Mouse (Mus musculus) left cerebral cortex, postnatal 4 days (tissue): ENCODE measurements around the gene Prkcsh. TPM values are rescaled to one million over a fixed set of nuclear protein-coding genes. Genes with fewer than 3 reads are reported as not detected.

Experiments
- DNase-seq: peaks from one replicate; pipeline ENCODE4 v3.0.0-alpha.2; 2022
- intact Hi-C: fragments of 180-260 bp; cut with DNase I; formaldehyde crosslinking; loops from one replicate; pipeline ENCODE4 v1.15.1; 2025
- total RNA-seq, 2 experiments: library from RNA; stranded (reverse); gene quantifications; 2 replicates each; pipeline ENCODE4 v1.2.3; 2021

Gene Prkcsh
- total RNA-seq, 2 experiments from 2014 or later, result 89.6 to 95.2 TPM

DNA sequence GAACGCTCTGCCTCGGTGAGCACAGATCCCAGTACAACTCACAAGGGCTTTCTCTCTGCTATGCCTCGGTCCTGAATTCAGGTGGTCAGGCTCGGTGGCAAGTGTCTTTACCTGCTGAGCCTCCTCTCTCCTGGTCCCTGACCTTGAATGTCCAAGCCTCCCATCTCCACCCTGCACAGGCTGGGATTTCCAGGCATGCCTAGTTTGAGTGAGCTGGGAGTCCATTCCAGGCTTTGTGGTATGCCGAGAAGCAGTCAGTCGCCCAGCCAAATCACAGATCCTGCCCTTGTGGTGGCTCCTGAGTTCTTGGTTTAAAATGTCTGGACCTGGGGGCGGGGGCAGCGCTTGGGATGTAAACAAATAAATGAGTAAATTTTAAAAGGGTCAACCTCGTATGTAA is 44.7 kb downstream of the Prkcsh start:
- intact Hi-C loops, result no loop called here
- DNase-seq, result no peak

DNA sequence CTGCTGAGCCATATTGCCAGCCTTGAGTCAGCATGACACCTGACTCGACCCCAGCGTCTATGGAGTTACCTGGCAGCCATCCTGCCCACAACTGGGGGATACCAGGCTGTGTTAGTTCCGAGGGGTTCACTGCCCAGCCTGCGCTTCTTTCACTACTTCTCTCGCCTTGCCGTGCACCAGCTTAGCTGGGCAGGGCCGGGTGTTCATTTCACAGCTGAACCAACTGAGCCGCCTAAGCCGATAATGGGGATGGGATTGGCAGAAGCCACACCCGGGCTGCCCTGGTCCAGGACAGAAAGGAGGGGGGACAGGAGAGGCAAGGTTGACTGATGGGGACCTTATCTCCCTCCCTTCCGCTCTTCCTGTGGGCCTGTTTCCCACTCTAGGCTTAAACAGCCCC is 46.7 kb downstream of the Prkcsh start:
- peak; percentile 63 for DNase-seq
- intact Hi-C loops, result no loop called here

DNA sequence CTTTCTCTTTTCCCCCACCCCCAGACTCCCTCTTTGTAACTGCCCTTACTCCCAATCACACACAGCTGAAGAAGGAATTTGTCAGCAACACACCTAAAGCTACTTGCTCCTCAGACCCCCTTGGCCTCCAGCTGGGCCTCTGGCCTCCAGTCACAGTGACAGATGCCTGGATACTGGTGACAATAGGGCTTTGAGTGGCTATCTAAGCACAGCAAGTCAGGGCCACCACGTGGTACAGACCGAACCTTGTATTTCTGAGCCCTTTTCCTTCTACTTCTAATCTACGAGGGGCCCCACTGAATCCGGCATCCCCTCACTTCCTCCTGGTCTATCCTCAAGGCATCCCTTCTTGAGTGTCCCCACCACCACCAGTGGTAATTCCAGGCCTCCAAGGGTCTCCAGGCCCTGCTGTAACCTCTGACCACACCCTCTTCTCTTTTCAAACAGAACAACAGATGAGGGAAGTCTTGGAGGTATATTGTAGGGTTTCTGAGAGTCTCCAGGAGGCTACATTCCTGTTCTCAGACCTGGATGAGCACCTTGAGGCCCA is 47.2 kb downstream of the Prkcsh start:
- peak; percentile 81 for DNase-seq
- intact Hi-C loops, result no loop called here

DNA sequence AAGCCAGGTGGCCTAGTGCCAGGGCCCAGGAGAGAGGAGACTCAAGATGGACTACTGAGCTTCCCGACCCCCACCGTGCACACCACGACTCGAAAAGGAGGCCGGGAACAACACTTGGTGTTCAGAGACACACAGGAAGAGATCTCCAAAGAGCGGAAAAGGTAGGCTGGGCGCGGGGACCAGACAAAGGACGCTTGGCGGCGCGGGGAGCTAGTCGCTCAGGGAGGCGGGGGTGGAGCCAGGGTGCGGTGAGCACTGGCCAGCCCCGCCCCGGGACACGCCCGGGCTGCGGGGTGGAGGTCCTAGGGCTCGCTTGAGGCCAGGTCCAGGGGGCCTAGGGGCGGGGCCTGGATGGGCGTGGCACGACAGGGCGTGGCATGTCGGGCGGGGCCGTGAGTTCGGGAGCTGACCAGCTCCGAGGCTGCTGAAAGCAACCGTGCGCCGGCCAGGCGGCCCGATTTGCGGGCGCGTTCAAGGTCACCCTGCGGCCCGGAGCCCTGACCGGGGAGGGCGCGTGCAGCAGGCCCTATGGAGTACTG is 47.8 kb downstream of the Prkcsh start:
- intact Hi-C loops, result no loop called here

DNA sequence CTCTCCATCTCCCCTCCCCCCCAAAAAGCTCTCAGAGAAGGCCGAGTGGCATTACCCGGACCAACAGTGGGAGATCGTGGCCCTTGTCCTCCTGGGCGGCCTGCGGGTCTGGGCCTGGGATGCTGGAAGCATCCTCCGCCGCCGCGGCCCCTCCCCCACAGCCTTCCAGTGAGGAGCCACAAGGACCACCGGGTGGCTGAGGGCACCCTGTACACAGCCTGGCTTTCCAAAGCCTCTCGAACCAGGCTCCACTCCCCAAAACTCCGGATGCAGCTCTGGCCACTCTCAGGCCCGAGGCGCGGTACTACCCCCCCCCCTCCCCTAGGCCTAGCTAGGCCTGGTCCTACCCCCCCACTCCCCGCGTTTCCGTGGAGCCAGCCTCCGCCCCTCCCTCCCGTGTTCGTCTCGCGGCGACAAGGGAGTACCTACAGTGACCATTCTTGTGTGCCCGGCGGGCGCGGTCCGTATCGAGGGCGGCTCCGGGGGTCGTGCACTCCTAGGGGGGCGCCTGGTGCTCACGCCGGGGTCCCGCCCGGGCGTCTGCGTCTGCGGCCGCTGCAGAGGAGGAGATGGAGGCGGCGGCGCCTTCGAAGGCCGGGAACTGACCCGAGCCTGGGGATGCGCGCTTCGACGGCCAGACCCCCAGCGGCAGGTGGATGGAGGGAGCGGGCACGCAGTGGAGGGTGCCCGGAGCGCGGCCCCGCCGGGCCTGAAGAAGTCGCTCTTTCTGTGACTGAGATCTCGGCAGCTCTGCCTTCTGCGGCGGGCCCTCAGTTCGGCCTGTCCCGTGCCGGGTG is 48.8 kb downstream of the Prkcsh start:
- DNase-seq, result peak; percentile 56
- intact Hi-C loops, result no loop called here

More for the DNA sequence above, 47.8 kb downstream of the Prkcsh start:
- DNase-seq, result peak; percentile 87

DNA sequence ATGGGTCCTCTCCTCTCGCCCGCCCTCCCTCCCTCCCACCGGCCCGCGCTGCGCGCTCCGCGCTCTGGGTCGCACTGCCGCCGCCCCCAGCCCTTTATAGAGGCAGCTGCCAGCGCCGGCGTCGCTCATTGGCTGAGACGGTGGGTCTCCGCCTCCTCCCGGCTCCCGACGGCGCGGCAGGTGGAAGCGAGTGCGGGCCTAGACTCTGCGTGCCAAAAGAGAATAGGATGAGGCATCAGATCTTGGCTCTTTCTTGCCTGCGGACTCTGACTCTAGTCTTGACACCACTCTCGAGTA is 49.3 kb downstream of the Prkcsh start, which contains the start of gene Elavl3:
Elavl3 (minus strand) TSS at position 66 of the 297 bp plus-strand sequence.
- DNase-seq, result peak; percentile 95
- intact Hi-C loops, result no loop called here

DNA sequence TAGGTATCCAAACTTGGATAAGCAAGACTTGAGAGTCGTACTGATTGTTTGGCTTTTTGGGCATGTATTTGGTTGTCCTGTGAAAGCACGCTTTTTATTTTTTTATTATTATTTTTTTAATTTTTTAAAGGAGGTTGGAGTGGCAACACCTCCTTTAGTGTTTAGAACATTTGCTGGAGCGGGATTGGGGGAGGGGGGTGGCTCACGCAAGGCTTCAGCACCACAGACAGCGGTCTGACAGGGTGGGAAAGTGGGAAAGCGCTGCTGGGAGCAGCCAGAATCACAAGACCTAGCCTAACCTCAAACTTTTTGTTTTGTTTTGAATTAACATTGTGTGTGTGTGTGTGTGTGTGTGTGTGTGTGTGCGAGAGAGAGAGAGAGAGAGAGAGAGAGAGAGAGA is 51.1 kb downstream of the Prkcsh start:
- intact Hi-C loops, result no loop called here
- no peak for DNase-seq

DNA sequence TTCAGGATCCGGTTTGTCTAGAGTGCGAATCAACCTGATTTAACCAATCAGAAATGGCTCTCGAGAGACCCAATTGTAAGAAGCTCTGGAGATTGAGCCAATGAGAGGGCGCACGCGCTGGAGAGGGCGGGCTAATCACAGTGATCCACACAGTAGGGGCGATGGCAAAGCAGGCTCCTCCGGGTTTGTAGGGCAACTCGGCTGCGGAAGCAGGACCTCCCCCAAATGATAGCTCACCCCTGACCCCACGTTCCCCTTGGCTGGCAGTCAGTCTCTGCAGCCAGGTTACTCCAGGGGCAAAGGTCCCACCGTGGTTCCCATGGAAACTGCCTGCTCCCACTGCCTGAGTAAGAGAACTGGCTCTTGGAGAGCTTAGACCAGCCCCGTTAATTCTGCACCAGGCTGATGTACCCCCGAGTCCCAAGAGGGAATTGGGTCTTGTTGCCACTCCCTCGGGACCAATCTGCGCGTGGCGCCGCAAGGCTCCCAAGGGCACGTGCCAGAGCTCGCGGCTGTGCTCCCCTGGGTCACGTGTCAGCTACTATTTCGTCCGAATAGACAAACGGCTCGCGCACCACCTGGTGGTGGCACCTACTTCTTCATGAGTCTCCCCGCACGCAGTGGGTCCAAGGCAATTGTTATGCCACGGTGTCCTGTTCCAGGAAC is 51.9 kb downstream of the Prkcsh start:
- intact Hi-C loops, result no loop called here
- DNase-seq, result peak; percentile 87

DNA sequence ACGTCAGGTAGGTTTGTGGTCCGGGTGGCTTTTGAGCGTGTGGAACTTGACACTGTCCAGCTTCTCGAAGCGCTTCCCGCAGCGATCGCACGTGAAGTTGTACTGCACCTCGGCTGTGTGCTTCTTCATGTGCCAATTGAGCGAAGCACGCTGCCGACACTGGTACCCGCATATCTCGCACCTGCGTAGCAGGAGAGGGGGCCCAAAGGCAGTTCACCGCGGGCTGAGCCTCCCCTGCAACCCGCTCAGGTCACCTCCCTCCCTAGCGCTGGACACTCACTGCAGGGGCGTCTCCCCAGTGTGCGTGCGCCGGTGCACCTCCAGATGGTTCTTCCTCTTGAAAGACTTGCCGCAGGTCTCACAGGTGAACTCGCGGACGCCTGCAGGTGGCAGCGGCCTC is 53.1 kb downstream of the Prkcsh start:
- intact Hi-C loops, result no loop called here
- DNase-seq, result no peak

DNA sequence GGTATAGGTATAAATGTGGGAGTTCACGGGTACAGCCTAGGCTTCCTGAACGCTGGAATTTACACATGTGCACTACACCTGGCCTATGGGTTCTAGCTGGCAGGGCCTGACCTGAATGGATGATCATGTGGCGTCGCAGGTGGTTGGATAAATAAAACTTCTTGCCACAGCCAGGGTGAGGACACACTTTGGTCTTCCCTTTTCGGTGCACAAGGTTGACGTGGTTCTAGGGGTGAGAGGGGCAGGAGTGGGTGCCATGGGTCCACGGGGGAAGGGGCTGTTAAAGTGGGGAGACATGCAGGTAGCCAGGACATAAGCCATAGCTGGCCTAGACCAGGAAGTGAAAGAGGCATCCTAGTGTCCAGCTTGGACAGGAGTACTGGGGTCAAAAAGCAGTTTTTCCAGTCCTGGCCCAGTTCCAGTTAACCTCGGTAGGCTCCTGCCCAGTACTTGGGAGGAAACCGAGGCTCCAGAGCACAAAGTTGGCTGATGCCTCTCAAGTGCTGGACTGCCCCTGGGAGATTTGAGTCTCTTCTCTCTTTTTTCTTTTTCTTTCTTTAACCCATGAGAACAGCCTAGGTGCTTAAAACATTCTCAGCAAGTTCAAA is 53.8 kb downstream of the Prkcsh start:
- intact Hi-C loops, result no loop called here
- DNase-seq, result no peak

DNA sequence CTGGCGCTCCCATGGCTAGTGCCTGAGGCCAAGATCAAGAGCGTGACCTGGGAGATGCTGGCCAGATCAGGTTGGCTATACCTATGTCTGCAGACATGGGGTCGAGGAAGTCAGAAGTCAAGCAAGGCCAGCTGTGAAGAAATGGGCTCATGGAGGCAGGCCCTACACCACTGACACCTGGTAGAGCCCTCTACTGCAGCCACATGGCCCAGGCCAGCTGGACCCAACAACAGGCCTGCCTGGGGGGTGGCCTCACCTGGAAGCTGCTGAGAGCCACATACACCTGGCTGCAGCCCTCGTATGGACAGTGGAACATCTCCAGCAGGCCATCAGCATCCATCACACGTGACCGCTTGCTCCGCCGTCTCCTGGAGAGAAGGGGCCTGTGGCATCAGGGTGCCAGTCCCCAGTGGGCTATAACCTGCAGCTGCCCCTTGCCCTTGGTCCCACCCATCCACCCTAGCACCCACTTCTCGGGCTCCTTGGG is 54.5 kb downstream of the Prkcsh start:
- no peak for DNase-seq
- intact Hi-C loops, result no loop called here

DNA sequence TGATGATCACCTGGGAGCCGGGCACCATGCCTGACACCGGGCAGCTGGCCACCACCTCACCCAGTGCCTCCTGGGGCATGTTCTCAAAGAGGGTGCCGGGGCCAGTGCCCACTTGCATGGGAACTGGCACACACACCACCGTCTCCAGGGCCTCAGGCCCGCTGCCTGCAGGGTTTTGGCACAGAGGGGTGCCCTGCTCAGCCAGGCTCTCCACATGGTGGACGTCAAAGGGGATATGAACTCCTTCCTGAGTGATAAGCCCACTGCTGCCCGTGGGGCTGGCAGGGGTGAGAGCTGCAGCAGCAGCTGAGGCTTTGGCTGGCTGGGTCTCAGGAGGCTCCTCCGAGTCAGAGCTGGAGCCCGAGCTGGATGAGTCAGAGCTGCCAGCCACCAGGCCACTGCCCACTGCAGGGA is 55.4 kb downstream of the Prkcsh start:
- peak; percentile 75 for DNase-seq
- intact Hi-C loops, result no loop called here

DNA sequence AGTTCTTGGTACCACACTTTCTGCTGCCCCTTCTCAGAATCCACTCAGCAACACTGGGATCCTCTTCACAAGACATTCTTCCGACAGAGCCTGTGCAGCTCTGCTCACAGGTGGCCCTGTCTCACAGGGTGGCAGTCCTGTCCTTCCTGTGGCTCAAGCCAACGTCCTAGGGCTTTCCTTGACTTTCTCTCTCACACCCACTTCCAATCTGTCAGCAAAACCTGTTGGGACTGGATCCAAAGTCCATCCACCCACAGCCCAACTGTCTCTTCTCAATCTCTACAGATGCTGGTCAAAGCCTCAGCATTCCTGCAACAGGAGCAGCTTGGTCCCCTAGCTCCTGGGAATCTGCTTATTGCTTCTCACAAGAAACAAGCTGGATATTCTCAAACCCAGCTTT is 58.7 kb downstream of the Prkcsh start:
- intact Hi-C loops, result no loop called here
- DNase-seq, result no peak

Other genes with a start within 250 kb of the Prkcsh start
- gene Spc24, start 242.5 kb upstream of the Prkcsh start, total RNA-seq, result 1 to 10 TPM; 4.9 to 5.9 TPM
- gene Kank2, start 204.1 kb upstream of the Prkcsh start, total RNA-seq, result 1 to 10 TPM; 8.7 to 9.7 TPM
- gene Angptl8, start 167.3 kb upstream of the Prkcsh start, total RNA-seq, result not detected
- 10 to 100 TPM; 28.9 to 29.2 TPM for gene Dock6, start 150.2 kb upstream of the Prkcsh start, total RNA-seq
- 10 to 100 TPM; 31.1 to 41.1 TPM for gene Rab3d, start 84.6 kb upstream of the Prkcsh start, total RNA-seq
- gene Ccdc159, start 75.3 kb upstream of the Prkcsh start, total RNA-seq, result 10 to 100 TPM; 18.5 to 20.8 TPM
- 10 to 100 TPM; 28.1 to 31.6 TPM for gene Tmem205, start 75.2 kb upstream of the Prkcsh start, total RNA-seq
- 100 to 1,000 TPM; 199 to 225 TPM for gene Plppr2, start 65.8 kb upstream of the Prkcsh start, total RNA-seq
- 10 to 100 TPM; 11.8 to 12.6 TPM for gene Swsap1, start 47.1 kb upstream of the Prkcsh start, total RNA-seq
- 1 to 10 TPM; 1.9 to 2.4 TPM for gene Epor, start 39.3 kb upstream of the Prkcsh start, total RNA-seq
- gene Rgl3, start 13.4 kb upstream of the Prkcsh start, total RNA-seq, result 1 to 10 TPM in 1 of 2 experiments, under 1 TPM in 1; 0.90 to 1.4 TPM
- 1 to 10 TPM; 6.2 to 6.9 TPM for gene Ccdc151, start 172 bp upstream of the Prkcsh start, total RNA-seq
- 100 to 1,000 TPM; 365 to 366 TPM for gene Elavl3, start 49.2 kb downstream of the Prkcsh start, total RNA-seq
- gene Gm49318, start 68.5 kb downstream of the Prkcsh start, total RNA-seq, result not detected
- 10 to 100 TPM; 28.6 to 30.1 TPM for gene Zfp653, start 68.6 kb downstream of the Prkcsh start, total RNA-seq
- 10 to 100 TPM; 43.2 to 44.6 TPM for gene Ecsit, start 82.6 kb downstream of the Prkcsh start, total RNA-seq
- gene Cnn1, start 96.4 kb downstream of the Prkcsh start, total RNA-seq, result under 1 TPM in 1 of 2 experiments, not detected in 1; 0.44 TPM
- 10 to 100 TPM; 65.7 to 66.6 TPM for gene Elof1, start 114.4 kb downstream of the Prkcsh start, total RNA-seq
- under 1 TPM; 0.26 to 0.38 TPM for gene Acp5, start 132.9 kb downstream of the Prkcsh start, total RNA-seq
- gene Pigyl, start 154.0 kb downstream of the Prkcsh start, total RNA-seq, result 10 to 100 TPM; 37.4 to 38.1 TPM
- gene Zfp872, start 185.3 kb downstream of the Prkcsh start, total RNA-seq, result under 1 TPM; 0.78 to 0.83 TPM
- gene Zfp809, start 222.9 kb downstream of the Prkcsh start, total RNA-seq, result 10 to 100 TPM; 12.8 to 13.7 TPM